Mouse (Mus musculus) ZHBTc4 (cell line): ENCODE results near the gene Top2a.

Source experiments
- DNase-seq: peaks from one replicate; pipeline ENCODE4 v3.0.0-alpha.2; 2011; ENCODE audit warnings: low read depth, low spot score

Gene Top2a

DNA sequence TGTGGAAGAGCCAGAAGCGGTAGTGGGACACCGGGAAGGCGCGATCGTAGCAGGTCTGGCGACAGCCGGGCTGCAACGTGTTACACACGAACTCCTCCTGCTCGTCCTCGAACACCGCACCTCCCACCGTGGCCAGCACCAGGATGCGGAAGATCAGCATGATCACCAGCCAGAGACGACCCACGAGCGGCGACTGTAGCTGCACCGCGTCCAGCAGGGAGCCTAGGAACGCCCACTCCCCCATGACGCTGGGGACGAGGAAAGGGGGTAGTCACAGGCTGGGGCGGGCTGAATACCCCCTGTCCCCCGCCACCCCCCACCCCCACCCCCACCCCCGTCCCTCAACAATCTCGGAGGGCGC is 41.2 kb downstream of the Top2a start, which contains the start of gene Gjd3:
TSS of gene Gjd3 (minus strand) at position 244 of the 361 bp plus-strand sequence.
- no peak for DNase-seq

DNA sequence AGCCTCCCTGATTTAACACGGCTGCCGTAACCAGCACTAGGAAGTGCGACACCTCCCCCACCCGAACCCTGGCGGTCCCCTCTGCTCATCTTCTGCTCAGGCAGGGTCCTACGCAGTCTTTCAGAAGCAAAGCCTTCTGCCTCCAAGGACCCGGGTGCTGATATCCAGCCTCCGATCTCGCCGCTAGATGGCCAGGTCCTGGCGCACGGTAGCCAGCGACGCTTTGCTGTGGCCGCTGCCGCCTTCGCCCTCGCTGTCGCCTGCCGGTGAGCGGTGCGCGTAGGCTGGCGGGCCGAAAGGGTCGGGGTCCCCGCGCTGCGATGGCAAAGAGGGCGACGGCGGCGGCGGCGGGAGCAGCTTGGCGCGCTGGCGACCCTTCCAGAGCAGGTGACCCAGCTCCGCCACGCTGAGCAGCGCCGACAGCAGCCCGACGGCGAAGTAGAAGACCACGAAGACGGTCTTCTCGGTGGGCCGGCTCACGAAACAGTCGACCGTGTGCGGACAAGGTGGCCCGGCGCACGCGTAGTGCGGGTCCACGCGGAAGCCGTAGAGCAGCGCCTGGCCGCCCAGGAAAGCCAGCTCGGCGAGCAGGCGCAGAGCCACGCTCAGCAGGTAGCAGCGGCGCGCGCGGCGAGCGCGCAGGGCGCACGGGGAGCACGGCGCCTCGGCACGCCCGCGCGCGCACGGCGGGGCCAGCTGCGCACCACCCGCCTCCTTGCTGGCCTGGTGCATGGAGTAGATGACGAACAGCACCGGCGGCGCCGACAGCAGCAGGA is 41.8 kb downstream of the Top2a start:
- DNase-seq = peak; percentile 86

DNA sequence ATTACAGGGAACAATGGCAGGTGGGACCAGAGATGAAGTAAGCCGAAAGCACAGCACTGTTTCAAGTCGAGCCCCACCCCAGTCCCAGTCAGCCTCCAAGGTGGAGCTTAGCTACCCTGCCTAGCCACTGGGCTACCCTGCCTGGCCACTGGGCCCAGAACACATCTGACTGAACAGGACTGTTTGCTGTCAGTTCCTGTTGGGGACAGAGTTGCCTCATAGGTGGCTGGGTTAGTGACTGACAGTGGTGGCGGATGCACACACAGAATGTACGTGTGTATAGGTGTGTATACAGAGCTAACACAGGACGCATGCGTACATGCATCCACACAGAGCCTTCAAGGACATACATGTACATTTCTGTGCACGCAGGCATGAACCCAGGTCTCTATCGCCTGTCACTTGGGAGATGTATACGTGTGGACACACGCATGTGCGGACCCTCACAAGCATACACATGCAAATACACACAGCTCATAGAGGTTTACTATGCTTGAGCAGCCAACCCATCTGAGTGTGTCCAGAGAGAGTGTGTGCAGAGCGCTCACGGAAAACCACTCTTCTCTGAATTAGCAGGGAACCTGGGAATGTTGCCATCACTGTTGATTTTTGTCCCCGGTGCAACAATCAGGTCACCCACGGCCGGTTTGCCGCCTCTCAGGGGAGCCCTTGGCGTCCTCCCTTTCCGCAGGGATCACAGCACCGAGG is 42.5 kb downstream of the Top2a start:
- peak; percentile 48 for DNase-seq

DNA sequence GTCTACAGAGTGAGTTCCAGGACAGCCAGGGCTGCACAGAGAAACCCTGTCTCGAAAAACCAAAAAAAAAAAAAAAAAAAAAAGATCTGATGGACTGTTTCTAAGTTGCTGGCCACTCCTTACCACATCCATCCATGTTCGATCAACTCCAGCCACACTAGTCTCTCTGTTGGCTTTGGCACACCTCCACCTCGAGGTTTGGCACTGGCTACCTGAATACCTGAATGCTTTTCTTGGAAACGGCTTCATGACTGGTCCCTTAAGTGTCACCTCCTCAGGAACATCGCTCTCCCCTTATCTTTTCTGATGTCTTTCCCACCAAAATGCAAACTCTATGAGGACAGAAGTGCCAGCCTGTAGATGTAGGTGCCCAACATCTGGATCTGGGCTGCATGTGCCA is 44.6 kb downstream of the Top2a start:
- DNase-seq = no peak

DNA sequence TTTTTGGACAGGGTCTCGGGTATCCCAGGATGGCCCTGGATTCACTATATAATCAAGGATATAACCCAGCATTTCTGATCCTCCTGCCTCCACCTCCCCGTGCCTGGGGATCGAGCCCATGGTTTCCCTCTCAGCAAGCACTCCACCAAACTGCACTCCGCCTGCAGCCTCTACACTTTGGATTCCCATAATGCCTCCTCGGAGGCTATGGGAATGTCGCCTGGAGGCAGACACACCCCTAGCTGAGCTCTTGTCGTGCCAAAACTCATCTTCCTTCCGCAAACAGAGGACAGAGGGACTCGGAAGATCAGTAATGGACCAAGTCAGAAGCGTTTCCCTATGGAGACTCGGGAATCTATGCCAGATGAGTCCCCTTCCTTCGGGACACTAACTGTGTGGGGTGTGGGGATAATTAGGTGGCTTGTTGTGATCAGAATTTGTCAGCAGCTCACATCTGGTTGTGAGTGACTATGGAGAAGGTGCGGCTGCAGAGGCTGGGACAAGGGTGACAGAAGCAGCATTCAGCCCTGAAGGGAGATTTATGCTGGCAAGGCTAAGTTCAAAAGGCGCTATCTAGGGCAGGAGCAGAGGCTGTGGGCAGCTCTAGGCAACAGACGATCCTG is 45.4 kb downstream of the Top2a start:
- peak; percentile 70 for DNase-seq

DNA sequence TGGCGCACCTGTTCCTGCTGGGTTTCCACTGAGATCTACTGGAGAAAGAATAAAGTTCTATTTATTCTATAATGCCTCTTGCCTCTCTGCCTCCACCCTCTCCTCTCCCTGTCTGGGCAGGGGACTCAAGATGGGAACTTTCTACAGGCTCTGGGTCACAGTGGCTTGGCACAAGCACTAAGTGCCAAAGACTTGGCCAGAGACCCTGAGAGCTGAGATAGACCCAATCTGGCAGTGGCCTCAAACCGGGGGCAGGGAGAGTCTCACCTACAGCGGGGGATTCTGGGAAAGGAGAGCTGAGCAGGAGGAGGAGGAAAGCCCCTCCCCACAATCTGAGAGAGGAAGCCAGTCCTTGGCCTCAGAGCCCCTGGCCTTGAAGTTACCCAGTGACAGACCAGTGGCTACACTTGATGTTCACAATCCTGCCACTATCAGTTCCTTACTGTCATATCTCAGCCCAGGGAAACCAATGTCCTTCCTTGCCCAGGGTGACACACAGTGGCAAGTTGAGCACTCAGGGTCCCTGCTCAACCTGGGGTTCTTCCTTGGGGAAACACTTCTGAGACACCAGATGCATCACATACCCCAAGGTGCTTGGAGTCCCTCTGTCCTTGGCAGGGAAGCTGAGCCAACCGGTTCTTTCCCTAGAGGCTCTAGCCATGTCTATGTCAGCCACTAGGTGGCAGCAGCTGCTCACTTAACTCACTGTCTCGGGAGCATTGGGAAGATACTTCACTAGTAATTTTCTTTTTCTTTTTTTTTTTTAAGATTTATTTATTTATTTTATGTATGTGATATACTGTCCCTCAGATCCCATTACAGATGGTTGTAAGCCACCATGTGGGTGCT is 48.9 kb downstream of the Top2a start:
- DNase-seq = peak; percentile 85

DNA sequence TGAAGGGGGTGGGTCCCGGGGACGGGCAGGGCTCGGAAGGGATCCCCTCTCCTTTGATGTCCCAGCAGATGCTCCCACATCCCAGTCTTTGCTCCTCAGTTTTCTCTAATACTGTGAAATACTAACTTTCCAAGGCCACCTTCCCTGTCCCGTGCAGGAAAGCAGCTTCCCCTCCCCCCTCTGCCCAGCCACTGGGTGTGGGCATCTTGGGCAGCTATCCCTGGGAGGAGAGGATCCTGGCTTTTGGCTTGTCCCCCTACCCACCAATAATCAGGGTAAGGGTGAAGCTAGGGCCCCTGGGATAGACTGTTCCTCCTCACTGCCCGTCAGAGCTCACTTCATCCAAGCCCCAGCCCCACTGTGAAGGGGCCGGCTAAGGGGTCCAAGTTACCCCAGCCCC is 49.8 kb downstream of the Top2a start:
- DNase-seq = no peak

DNA sequence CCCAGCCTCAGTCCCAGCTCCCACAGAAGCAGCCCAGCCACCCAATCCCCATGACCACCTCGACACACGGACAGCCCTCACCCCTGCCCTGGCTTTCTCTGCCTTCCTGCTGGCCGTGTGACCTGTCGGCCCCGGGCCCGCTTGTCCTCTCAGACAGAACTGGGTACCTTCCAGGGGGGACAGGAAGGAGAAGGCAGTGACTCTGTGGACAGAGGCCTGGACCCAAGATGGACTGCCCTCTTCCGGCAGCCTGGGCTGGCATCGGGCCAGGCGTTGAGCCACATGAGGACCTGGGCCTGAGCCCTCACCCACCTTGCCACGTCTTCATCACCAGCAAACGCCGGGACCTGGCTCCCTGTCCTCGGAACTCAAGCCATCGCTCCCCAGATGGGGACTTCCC is 50.4 kb downstream of the Top2a start:
- DNase-seq = no peak

DNA sequence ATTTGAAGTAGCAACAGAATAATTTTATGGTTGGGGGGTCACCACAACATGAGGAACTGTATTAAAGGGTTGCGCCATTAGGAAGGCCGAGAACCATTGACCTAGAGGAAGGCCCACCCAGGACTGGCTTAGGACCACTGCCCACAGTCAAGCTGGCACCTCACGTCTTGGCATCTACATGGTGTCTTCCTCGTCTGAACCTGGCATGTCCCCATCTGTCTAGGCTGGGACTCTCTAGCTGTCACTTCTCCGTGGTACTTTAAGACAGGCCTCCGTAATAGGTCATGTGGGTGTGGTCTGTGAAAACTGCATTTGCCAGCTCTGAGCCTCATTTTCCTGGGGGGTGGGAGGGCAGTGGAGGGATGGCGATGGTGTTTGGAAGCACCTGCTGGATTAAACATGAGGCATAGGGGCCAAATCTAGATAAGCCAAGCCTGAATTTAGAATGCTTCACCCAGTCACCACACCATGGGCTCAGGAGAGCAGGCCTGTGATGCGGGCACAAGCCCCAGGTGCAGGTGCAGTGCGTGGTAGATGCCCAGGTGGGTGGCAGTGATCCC is 51.1 kb downstream of the Top2a start:
- DNase-seq = no peak

DNA sequence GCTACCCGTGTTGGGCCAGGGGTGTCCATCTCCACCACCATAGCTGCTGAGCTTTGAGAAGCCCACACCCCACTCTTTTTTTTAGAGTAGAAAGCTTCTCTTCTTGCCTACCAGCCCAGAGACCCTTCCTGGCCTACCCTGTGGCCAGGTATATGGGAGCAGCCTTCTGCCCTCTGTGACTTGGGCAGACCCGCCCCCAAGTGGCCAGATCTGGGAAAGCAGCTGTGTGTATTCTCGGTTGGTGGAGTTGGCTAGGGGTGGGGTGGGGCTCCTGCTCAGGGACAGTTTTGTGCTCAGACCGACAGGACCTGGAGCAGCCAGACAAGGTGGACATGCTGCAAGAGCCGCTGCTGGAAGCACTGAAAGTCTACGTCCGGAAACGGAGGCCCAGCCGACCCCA is 51.8 kb downstream of the Top2a start:
- DNase-seq = peak; percentile 90

DNA sequence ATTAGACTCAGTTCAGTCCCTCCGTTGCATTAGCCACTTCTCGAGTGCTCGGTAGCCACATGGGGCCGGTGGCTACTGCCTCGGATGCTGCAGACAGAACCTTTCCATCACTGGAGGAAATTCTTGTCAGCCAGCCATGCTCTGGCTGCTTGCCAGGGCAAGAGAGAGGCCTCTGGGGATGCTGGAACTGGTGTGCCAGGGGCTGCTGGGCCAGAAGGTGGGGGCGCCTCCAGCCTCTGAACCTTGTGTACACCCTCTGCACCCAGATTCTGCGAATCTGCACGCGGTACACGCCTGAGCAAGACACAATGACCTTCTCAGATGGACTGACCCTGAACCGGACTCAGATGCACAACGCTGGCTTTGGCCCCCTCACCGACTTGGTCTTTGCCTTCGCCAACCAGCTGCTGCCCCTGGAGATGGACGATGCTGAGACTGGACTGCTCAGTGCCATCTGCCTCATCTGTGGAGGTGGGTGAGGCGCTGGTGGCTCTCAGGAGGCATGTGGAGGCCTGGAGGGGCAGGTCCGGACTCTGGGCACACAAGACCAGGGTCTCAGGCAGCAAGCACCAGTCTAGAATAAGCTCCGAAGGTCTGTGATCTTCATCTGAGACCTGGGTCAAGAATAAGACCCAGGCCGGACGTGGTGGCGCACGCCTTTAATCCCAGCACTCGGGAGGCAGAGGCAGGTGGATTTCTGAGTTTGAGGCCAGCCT is 52.5 kb downstream of the Top2a start:
- DNase-seq = no peak

DNA sequence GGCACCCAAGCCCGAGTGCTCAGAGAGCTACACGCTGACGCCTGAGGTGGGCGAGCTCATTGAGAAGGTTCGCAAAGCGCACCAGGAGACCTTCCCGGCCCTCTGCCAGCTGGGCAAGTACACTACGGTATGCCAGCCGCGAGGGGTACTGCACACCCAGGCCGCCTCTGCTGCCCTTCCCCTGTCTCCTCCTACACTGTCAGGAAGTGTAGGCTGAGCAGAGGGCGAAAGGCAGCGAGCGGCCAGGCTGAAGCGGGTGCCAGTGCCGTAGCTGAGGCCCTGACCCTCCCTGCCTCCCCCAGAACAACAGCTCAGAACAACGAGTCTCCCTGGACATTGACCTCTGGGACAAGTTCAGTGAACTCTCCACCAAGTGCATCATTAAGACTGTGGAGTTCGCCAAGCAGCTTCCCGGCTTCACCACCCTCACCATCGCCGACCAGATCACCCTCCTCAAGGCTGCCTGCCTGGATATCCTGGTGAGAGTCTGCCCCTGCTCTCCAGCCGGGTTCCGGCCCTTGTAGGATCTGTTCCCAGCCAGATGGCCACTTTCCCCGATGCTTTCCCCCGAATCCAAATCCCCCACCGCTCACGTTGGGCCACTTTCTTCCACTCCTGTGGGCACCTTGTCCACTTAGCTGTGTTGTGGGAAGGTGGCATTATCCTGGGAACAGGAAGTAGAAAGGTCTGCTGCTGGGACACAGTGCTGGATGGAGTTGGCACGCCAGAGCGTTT is 53.6 kb downstream of the Top2a start:
- DNase-seq = no peak

DNA sequence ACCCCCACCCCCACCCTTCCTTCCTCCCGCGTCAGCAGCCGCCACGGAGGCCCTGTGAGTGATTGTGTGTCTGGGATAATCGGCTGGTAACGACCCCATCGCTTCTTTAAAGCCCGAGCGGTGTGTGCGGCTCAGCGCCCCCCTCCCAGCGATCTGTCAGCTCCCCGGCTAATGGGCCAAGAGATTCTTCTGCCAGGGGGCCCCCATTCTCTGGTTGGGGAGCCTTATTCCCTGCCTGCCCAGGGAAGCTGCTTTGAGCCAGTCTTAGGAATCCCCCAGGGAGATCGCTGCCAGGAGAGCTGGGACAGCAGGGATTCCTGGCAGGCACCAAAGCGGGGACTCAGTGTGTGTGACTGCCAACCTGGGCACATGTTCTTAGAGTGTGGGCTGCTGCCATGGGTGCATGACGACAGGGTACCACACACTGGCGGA is 54.5 kb downstream of the Top2a start:
- no peak for DNase-seq

DNA sequence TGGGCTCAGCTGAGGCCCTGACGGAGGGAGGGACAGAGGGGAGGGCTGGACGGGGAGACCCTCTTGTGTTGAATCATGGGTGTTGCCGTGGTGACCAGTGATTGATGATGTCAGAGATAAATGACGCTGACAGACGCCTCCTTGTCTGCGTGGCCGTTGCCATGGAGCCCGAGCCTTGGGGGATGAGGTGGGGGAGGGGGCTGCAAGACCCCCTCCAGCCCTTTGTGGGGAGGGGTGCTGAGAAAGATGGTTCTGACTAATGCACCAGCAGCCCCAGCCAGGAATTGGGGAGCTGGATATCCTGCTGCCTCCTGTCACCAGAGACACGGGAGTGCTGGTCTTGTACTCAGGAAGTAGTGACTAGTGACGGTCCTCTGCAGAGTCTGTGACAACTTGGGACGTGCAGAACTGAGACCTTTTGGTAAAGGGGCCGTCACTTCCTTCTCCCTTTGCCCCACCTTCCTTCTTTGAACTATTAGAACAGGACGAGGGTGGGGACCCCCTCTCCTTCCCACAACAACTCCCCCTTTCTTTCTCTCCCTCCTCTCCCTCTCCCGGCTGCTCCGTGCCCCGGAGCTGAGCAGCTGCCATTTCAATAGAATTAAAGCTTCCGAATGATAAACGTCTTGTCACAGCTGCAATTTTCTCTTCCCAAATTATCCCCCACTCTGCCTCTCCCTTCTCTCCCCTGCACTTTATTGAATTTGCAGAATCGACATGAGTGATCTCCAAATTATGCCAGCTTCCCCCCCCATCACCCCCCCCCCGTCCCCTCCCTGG is 55.1 kb downstream of the Top2a start:
- no peak for DNase-seq

DNA sequence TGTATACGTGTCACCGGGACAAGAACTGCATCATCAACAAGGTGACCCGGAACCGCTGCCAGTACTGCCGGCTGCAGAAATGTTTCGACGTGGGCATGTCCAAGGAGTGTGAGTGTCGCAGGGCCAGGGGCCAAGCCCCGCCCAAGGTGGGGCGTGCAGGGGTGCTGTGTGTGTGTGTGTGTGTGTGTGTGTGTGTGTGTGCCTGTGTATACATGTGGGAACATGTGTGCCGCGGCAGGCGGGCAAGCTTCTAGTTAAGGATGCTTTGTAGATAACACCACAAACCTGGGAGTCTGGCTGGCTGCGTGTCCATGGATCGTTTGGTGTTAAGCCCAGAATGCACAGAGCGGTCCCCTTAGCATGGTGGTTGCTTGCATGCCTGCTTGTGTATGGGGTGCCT is 55.9 kb downstream of the Top2a start:
- no peak for DNase-seq

DNA sequence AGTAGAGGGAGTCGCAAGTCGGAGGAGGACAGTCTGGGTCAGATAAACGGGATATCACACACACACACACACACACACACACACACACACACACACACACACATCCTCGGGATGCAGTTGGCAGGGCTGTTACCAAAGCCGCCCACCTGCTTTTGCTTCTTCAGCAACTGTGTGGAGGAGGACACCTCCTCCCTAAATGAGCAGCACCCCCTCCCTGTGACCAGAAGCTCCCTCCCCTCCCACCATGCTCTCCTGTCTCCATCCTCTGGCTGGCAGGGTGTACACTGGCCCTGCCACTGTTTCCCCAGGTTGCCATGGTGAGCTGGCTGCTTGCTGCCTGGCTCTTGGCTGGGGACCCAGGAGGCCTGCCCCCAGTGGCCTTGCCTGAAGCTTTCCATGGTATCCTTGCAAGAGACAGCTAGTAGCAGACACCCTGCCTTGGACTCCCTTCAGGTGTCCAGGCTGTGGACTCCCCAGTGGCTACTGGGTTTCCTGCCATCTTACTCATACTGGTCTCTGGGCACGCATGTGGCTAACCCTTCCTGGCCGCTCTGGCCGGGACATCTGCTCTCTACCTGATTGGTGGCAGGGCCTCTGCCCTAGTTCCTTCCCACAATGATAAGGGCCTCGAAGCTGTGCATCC is 57.4 kb downstream of the Top2a start:
- DNase-seq = no peak

DNA sequence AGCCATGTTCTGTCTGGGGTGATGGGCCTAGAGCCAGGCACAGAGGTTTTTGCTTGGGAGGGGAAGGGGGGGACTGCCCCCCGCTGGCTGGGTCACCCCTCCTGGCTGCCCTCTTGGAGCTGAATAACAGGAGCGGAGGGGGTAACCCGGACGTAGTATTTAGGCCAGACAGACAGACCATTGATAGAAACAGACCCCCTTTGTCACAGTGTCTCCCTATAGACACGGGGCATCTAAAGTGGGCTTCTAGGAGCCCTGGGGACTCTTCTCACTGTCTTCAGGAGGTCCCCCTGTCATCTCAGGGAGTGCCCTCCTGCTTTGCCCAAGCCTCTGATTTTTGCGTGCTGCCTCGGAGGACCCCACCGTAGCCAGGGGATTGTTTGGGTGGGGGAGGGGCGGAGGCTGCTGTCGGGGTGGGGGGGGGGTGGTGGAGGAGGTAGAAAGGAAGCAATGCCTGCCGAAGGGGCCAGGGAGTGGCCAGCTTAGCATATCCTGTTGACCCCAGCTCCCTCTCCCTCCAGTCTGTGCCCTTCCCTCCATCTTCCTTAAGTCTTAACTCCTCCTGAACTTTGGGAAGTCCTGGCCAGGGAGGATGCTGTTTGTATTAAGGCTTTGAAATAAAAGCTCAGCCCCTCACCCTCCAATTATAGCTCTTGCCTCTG is 58.4 kb downstream of the Top2a start:
- no peak for DNase-seq
